Mouse (Mus musculus): Measurements from ENCODE around the gene Macf1. TPM values are rescaled to one million over a fixed set of nuclear protein-coding genes. Genes with fewer than 3 reads are reported as not detected.

The Macf1 gene
- polyA plus RNA-seq, 1 experiment from 2014 or later, result 76.5 TPM

GRCm38 (mm10) chr4:123665681-123666278, 18.4 kb downstream of the Macf1 start:
- Histone ChIP-seq H3K4me1 (ENCODE audit: control insufficient read depth, insufficient read depth, low read length) (peaks cover 55% of the 10 kb centered on the region), H3K27me3 (replicated peaks; ENCODE audit: control insufficient read depth, insufficient read depth, low read length) (no peaks in the 10 kb centered on the region), H3K9me3 (replicated peaks; ENCODE audit: control insufficient read depth, low read length) (no peaks in the 10 kb centered on the region), H3K27ac (ENCODE audit: low read depth, low read length) (peak overlapping the region; percentile 99), H3K9ac (ENCODE audit: low read length) (peak overlapping the region; percentile 99), H3K4me2 (ENCODE audit: low read length) (peak overlapping the region; percentile 82), H3K4me3 (ENCODE audit: low read depth, low read length) (peak overlapping the region; percentile 92), H3K36me3 (ENCODE audit: control insufficient read depth, insufficient read depth, low read length) (no peaks in the 10 kb centered on the region)
- no peak for ATAC-seq
- no peak for DNase-seq (ENCODE audit: low spot score)
- WGBS, result 28% methylated on average over 11 of the region's 11 CpGs

GRCm38 (mm10) chr4:123664951-123665661, 19.1 kb downstream of the Macf1 start:
- Histone ChIP-seq H3K36me3 (ENCODE audit: control insufficient read depth, insufficient read depth, low read length) (no peaks in the 10 kb centered on the region), H3K9me3 (replicated peaks; ENCODE audit: control insufficient read depth, low read length) (no peaks in the 10 kb centered on the region), H3K27me3 (replicated peaks; ENCODE audit: control insufficient read depth, insufficient read depth, low read length) (no peaks in the 10 kb centered on the region), H3K27ac (ENCODE audit: low read depth, low read length) (peak overlapping the region; percentile 99), H3K4me1 (ENCODE audit: control insufficient read depth, insufficient read depth, low read length) (peaks cover 49% of the 10 kb centered on the region), H3K9ac (ENCODE audit: low read length) (peak overlapping the region; percentile 99), H3K4me3 (ENCODE audit: low read depth, low read length) (peak overlapping the region; percentile 92), H3K4me2 (ENCODE audit: low read length) (peak overlapping the region; percentile 82)
- DNase-seq (ENCODE audit: low spot score) (peak; percentile 65), ATAC-seq (peak; percentile 19)
- under 1% methylated on average over 58 of the region's 58 CpGs for WGBS

GRCm38 (mm10) chr4:123664021-123664950, 19.9 kb downstream of the Macf1 start:
- Histone ChIP-seq H3K9ac (ENCODE audit: low read length) (peak overlapping the region; percentile 99), H3K36me3 (ENCODE audit: control insufficient read depth, insufficient read depth, low read length) (no peaks in the 10 kb centered on the region), H3K4me3 (ENCODE audit: low read depth, low read length) (peak overlapping the region; percentile 92), H3K4me2 (ENCODE audit: low read length) (peak overlapping the region; percentile 82), H3K27me3 (replicated peaks; ENCODE audit: control insufficient read depth, insufficient read depth, low read length) (no peaks in the 10 kb centered on the region), H3K27ac (ENCODE audit: low read depth, low read length) (peak overlapping the region; percentile 99), H3K9me3 (replicated peaks; ENCODE audit: control insufficient read depth, low read length) (no peaks in the 10 kb centered on the region), H3K4me1 (ENCODE audit: control insufficient read depth, insufficient read depth, low read length) (peaks cover 45% of the 10 kb centered on the region)
- DNase-seq (ENCODE audit: low spot score) (peak; percentile 69), ATAC-seq (peak; percentile 70)
- WGBS, result under 1% methylated on average over 89 of the region's 125 CpGs

GRCm38 (mm10) chr4:123663688-123663965, 20.5 kb downstream of the Macf1 start:
- Histone ChIP-seq H3K36me3 (ENCODE audit: control insufficient read depth, insufficient read depth, low read length) (no peaks in the 10 kb centered on the region), H3K4me3 (ENCODE audit: low read depth, low read length) (peak overlapping the region; percentile 92), H3K9me3 (replicated peaks; ENCODE audit: control insufficient read depth, low read length) (no peaks in the 10 kb centered on the region), H3K4me2 (ENCODE audit: low read length) (peak overlapping the region; percentile 82), H3K9ac (ENCODE audit: low read length) (peak overlapping the region; percentile 99), H3K27me3 (replicated peaks; ENCODE audit: control insufficient read depth, insufficient read depth, low read length) (no peaks in the 10 kb centered on the region), H3K4me1 (ENCODE audit: control insufficient read depth, insufficient read depth, low read length) (peaks cover 45% of the 10 kb centered on the region), H3K27ac (ENCODE audit: low read depth, low read length) (peak overlapping the region; percentile 99)
- under 1% methylated on average over 12 of the region's 12 CpGs for WGBS
- peak; percentile 47 for DNase-seq (ENCODE audit: low spot score)
- ATAC-seq, result no peak

- no peak for ATAC-seq
- 1% methylated on average over 15 of the region's 15 CpGs for WGBS
- Histone ChIP-seq H3K27me3 (replicated peaks; ENCODE audit: control insufficient read depth, insufficient read depth, low read length) (no peaks in the 10 kb centered on the region), H3K4me3 (ENCODE audit: low read depth, low read length) (peak overlapping the region; percentile 92), H3K36me3 (ENCODE audit: control insufficient read depth, insufficient read depth, low read length) (no peaks in the 10 kb centered on the region), H3K4me1 (ENCODE audit: control insufficient read depth, insufficient read depth, low read length) (peaks cover 45% of the 10 kb centered on the region), H3K27ac (ENCODE audit: low read depth, low read length) (peak overlapping the region; percentile 99), H3K4me2 (ENCODE audit: low read length) (peak overlapping the region; percentile 82), H3K9ac (ENCODE audit: low read length) (peak overlapping the region; percentile 99), H3K9me3 (replicated peaks; ENCODE audit: control insufficient read depth, low read length) (no peaks in the 10 kb centered on the region)
- peak; percentile 37 for DNase-seq (ENCODE audit: low spot score)
Observed at GRCm38 (mm10) chr4:123662914-123663687, 21.1 kb downstream of the Macf1 start.

- DNase-seq (ENCODE audit: low spot score) (no peak), ATAC-seq (no peak)
- Histone ChIP-seq H3K36me3 (ENCODE audit: control insufficient read depth, insufficient read depth, low read length) (0 out of 2 replicates have a peak, but pooled peaks cover 3% of the 10 kb centered on the region), H3K4me2 (ENCODE audit: low read length) (no peak overlapping the region), H3K9ac (ENCODE audit: low read length) (no peak overlapping the region), H3K4me1 (ENCODE audit: control insufficient read depth, insufficient read depth, low read length) (peaks cover 20% of the 10 kb centered on the region), H3K4me3 (ENCODE audit: low read depth, low read length) (no peak overlapping the region), H3K27ac (ENCODE audit: low read depth, low read length) (no peak overlapping the region), H3K27me3 (replicated peaks; ENCODE audit: control insufficient read depth, insufficient read depth, low read length) (no peaks in the 10 kb centered on the region), H3K9me3 (replicated peaks; ENCODE audit: control insufficient read depth, low read length) (no peaks in the 10 kb centered on the region)
- 44% methylated on average over 1 of the region's 1 CpGs for WGBS
Observed at GRCm38 (mm10) chr4:123658175-123658574, 26.0 kb downstream of the Macf1 start.

- DNase-seq (ENCODE audit: low spot score), result no peak
- Histone ChIP-seq H3K4me2 (ENCODE audit: low read length) (no peak overlapping the region), H3K9ac (ENCODE audit: low read length) (no peak overlapping the region), H3K36me3 (ENCODE audit: control insufficient read depth, insufficient read depth, low read length) (0 out of 2 replicates have a peak, but pooled peaks cover 3% of the 10 kb centered on the region), H3K27me3 (replicated peaks; ENCODE audit: control insufficient read depth, insufficient read depth, low read length) (no peaks in the 10 kb centered on the region), H3K27ac (ENCODE audit: low read depth, low read length) (no peak overlapping the region), H3K9me3 (replicated peaks; ENCODE audit: control insufficient read depth, low read length) (no peaks in the 10 kb centered on the region), H3K4me1 (ENCODE audit: control insufficient read depth, insufficient read depth, low read length) (no peaks in the 10 kb centered on the region), H3K4me3 (ENCODE audit: low read depth, low read length) (no peak overlapping the region)
- WGBS, result 94% methylated on average over 5 of the region's 5 CpGs
- ATAC-seq, result no peak
Observed at GRCm38 (mm10) chr4:123655245-123655644, 28.9 kb downstream of the Macf1 start.

GRCm38 (mm10) chr4:123654566-123654965, 29.6 kb downstream of the Macf1 start:
- Histone ChIP-seq H3K4me1 (ENCODE audit: control insufficient read depth, insufficient read depth, low read length) (no peaks in the 10 kb centered on the region), H3K27me3 (replicated peaks; ENCODE audit: control insufficient read depth, insufficient read depth, low read length) (no peaks in the 10 kb centered on the region), H3K36me3 (ENCODE audit: control insufficient read depth, insufficient read depth, low read length) (0 out of 2 replicates have a peak, but pooled peaks cover 3% of the 10 kb centered on the region), H3K4me3 (ENCODE audit: low read depth, low read length) (no peak overlapping the region), H3K27ac (ENCODE audit: low read depth, low read length) (no peak overlapping the region), H3K9ac (ENCODE audit: low read length) (no peak overlapping the region), H3K4me2 (ENCODE audit: low read length) (no peak overlapping the region), H3K9me3 (replicated peaks; ENCODE audit: control insufficient read depth, low read length) (no peaks in the 10 kb centered on the region)
- 94% methylated on average over 4 of the region's 4 CpGs for WGBS
- no peak for DNase-seq (ENCODE audit: low spot score)
- no peak for ATAC-seq
